Mouse (Mus musculus): ENCODE data around the gene Capza3. TPM values are rescaled to one million over a fixed set of nuclear protein-coding genes. Genes with fewer than 3 reads are reported as not detected.

The Capza3 gene
- polyA plus RNA-seq, 1 experiment from 2014 or later, result 0.18 TPM

DNA sequence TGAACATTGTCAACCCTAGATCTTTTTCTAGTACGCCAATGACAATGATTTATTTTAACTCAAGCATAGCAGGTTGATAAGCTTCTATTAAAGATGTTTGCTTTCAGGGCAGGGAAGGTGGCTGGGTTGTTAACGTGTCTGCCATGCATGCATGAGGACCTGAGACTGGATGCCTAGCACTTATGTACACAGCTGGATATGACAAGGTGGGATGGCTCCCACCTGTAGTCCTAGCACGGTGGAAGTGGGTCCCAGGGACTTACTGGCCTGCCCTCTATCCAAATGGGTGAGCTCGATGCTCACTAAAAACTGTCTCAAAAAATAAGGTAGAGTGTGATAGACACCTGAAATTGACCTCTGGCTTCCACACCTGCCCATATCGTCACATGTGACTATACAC lies 48.8 kb downstream of the Capza3 start:
- no peak overlapping the region for H3K4me2 ChIP-seq (ENCODE audit: low read length)
- DNase-seq (ENCODE audit: low spot score) (no peak), ATAC-seq (replicated peaks; ENCODE audit: low FRiP score, low TSS enrichment, low read depth) (peak; percentile 64; the same call in 1 of the 2 replicates)
- H3K27ac ChIP-seq (ENCODE audit: low read depth), result no peak overlapping the region
- WGBS, result 72% methylated on average over 5 of the region's 5 CpGs
- H3K36me3 ChIP-seq (ENCODE audit: control insufficient read depth, insufficient read depth, low read length), result no peaks in the 10 kb centered on the region
- no peaks in the 10 kb centered on the region for H3K9me3 ChIP-seq (ENCODE audit: control insufficient read depth, low read length)
- H3K9ac ChIP-seq (ENCODE audit: low read length), result no peak overlapping the region
- no peaks in the 10 kb centered on the region for H3K27me3 ChIP-seq (replicated peaks; ENCODE audit: control insufficient read depth, insufficient read depth, low read length)
- H3K4me1 ChIP-seq (replicated peaks; ENCODE audit: control insufficient read depth, insufficient read depth, low read length), result no peaks in the 10 kb centered on the region
- no peak overlapping the region for H3K4me3 ChIP-seq (ENCODE audit: low read depth, low read length)

Other genes with a start within 250 kb of the Capza3 start
- gene Plcz1, start 205 bp downstream of the Capza3 start, polyA plus RNA-seq (2014; fragmentation: Nextera tagmentation; extraction: Ambion mirVana), result not detected in 2 replicates

Measured in intestine, embryonic 14.5 days (tissue).